Mouse (Mus musculus) lung, postnatal 25 days (tissue): ENCODE measurements at regions not wholly inside any gene's neighbourhood (a gene's known extent, or its start where the extent isn't known, plus 50 kb on each side); places are given as distances from the start of the nearest gene placed in this dataset.

Experiments
- DNase-seq: peaks from one replicate; pipeline ENCODE4 v3.0.0; 2022; ENCODE audit warnings: low spot score

GRCm38 (mm10) chr6:94413987-94414360, 86.2 kb upstream of the Slc25a26 start:
- no peak for DNase-seq

- DNase-seq, result no peak
These were observed 86.7 kb upstream of the Slc25a26 start for GRCm38 (mm10) chr6:94413297-94413986.

GRCm38 (mm10) chr6:94412341-94412740, 87.8 kb upstream of the Slc25a26 start:
- DNase-seq, result no peak

GRCm38 (mm10) chr6:94410480-94410879, 89.7 kb upstream of the Slc25a26 start:
- DNase-seq, result no peak

GRCm38 (mm10) chr6:94408996-94409395, 91.1 kb upstream of the Slc25a26 start:
- DNase-seq, result no peak

GRCm38 (mm10) chr6:94407751-94408150, 92.4 kb upstream of the Slc25a26 start:
- no peak for DNase-seq

DNA sequence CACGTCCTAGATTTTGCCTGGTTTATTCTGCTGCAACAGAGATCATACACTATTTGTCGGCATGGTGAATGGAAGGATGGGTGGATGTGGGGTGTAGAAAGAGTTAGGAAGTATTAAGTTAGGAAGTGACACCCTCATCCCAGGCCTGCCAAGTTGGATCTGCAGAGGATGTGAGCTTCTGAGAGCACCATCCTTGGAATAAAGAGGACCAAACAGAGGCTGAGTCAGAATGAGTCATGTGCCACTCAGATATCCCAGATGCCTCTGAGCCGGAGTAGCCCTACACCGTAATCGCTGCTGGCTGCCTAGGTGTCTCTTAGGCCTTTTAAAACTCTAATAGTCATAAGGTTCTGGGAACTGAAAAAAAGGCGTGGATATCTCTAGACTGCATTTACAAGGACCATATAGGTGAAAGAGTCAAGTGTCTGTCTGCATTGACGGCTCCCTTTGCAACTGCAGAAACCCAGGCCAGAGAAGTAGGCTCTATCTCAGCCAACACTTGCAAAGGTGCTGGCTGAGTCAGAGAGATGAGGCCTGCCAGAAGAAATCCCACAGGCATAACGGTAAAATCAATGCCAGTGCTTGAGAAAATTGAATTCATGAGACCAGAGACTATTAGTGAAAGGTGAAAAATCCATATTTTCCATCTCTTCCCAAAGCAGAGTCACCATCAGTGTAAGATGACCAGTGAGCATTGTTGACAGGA, 94.6 kb upstream of the Slc25a26 start:
- no peak for DNase-seq

DNA sequence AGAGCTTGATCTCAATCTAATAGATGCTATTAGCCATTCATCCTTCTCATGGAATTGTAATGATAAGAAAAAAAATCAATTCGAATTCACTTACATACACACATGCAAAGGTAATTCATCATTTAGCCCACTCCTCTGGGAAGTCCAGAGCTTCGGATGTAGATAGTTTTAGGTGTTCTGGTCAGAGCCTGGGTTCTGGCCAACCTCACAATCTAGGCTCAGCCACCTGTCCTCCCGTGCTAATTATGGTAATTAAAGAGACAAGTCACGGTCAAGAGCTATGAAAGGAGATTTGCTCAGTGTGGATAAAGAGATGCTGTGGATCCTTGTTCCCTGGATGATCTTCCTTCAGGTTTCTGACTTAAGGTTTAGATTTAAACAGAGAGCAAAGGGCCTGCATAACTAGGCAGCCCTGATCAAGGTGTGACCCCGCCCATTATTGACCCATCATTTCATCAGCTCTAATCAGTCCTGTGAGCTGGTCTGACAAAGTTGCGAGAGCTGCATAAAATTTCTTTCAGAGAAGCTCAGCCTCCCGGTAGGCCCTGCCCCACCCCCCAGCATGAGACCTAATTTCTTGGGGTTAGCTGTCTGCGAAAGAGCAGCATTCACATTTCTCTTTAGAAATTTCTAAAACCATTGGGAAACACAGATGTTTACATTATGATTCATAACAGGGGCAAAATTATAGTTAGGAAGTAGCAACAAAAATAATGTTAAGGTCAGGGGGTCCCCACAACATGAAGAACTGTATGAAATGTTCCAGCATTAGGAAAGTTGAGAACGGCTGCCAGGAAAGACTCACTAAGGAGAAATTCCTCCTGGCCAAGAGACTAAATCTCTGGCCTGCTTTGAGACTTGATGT, 98.3 kb upstream of the Slc25a26 start:
- DNase-seq, result no peak

GRCm38 (mm10) chr6:94401061-94401591, 99.0 kb upstream of the Slc25a26 start:
- no peak for DNase-seq

GRCm38 (mm10) chr6:94400471-94401051, 99.6 kb upstream of the Slc25a26 start:
- peak; percentile 64 for DNase-seq

- DNase-seq, result no peak
These were observed 107.4 kb upstream of the Magi1 start for GRCm38 (mm10) chr6:94391134-94391533.

DNA sequence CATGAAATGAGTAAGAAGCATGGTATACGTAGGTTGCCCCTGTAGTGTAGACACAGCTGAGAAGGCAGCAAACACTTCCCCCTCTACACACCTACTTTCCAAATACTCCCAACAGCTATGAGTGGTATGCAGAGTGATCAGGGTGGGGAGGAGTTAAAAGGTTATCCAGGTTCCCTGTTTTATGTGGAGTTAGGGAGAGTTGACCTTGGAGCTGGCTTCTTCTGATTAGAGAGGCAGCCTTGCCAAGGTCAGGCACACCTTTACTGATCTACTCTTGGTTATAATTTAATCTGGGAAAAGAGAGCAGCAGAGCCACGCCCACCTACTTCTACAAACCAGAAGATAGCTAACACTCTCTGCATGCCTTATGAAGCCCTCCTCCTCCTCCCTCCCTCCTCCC, 106.7 kb upstream of the Magi1 start:
- DNase-seq, result peak; percentile 62

DNA sequence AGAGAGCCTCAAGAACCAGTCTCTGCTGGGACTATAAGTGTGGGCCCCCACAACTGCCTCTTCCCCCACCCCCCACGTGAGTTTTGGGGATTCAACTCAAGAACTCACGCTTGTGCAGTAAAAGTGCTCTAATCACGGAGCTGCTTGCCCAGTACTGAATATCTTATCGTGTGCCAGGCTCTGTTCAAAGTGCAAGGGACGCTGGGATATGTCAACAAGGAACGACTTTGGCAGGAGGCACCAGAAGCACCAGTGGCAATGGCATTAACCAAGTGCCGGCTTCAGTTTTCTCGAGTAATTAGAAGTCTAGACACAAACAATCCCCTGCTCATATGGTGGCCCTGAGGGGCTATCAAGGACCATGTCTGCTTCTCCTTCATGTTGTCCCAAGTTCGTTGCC, 106.0 kb upstream of the Magi1 start:
- DNase-seq, result peak; percentile 59

GRCm38 (mm10) chr6:94387648-94388047, 103.9 kb upstream of the Magi1 start:
- no peak for DNase-seq

DNA sequence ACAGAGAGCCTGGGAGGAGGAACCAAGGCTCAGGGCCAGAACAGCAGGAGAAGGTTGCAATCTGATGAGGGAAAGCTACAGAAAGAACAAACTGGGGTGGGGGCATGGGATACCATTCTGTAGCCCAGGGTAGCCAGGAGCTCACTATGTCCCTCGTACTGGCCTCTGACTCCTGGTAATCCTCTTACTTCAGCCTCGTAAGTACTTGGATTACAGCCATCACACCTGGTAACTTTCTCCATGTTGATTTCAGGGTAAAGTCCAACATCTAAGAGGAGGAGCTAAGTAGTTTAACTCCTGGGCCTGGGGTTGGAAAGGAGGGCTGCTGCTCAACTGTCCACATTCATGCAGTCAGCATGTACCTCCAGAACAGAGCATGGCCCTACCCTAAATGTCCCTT, 101.8 kb upstream of the Magi1 start:
- no peak for DNase-seq

DNA sequence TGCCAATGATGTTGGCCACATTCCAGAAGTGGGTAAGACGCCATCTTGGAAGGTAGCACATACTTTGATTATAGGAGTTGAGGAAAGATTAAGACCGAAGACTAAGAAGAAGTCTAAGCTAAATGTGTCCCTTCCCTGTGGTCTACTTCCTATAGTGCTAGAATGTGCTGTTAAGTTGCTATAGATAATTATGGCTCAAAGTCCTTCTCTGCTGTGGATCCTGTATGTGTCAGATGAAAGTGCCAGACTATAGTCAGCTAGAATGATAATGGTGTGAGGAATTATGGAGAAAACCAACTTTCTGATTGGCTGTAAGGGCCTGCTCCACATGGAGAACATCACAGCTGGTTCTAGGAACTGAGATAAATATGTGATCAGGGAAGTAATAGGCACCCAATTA, 86.3 kb upstream of the Magi1 start:
- no peak for DNase-seq

GRCm38 (mm10) chr6:94363951-94364350, 80.2 kb upstream of the Magi1 start:
- peak; percentile 2 for DNase-seq

DNA sequence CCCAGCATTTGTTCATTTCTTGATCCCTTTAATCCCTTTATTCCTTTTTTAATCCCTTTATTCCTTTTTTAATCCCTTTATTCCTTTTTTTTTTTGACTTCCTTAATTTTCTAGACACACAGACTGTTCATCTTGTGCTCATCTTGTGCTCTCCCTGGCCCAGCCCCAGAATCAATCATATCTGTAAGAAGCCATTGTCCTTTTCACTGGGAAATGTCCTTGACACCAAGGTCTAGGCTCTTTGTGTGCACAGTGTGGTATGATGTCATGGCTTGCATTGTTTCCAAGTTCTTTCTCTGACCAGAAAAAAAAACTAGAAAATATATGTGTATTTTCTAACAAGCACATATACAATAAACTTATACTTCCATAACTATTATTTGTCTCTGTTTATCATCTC, 78.9 kb upstream of the Magi1 start:
- DNase-seq, result no peak

- DNase-seq, result no peak
These were observed 73.9 kb upstream of the Magi1 start for GRCm38 (mm10) chr6:94357568-94357967.

GRCm38 (mm10) chr6:94354451-94355095, 70.9 kb upstream of the Magi1 start:
- DNase-seq, result no peak

- DNase-seq, result no peak
These were observed 60.6 kb upstream of the Magi1 start for GRCm38 (mm10) chr6:94344296-94344695.

- no peak for DNase-seq
These were observed 56.8 kb upstream of the Magi1 start for GRCm38 (mm10) chr6:94340546-94340945.
